Mouse (Mus musculus) left cerebral cortex, adult 6 months (tissue): ENCODE data around the gene Zfp612. TPM values are rescaled to one million over a fixed set of nuclear protein-coding genes. Genes with fewer than 3 reads are reported as not detected.

Source experiments
- long read RNA-seq, 2 experiments: library from polyadenylated mRNA; unstranded; transcript quantifications; one replicate each; pipeline ENCODE4 v2.0.0; 2019 to 2020
- polyA plus RNA-seq: library from polyadenylated mRNA; unstranded; fragments of <200 nt; fragmentation: Nextera tagmentation; gene quantifications from 2 replicates; pipeline ENCODE4 v1.2.3, GENCODE M21; 2021

The Zfp612 gene
- polyA plus RNA-seq = 15.1 and 19.9 TPM in 2 replicates
- long read RNA-seq, experiment 1, full-length matches to known transcripts = 107 of 158 reads
- long read RNA-seq, experiment 1, partial matches to known transcripts = 7 of 158 reads
- long read RNA-seq, experiment 1, other reads (novel, unspliced or antisense) = 44 of 158 reads
- long read RNA-seq, experiment 2, full-length matches to known transcripts = 41 of 71 reads
- long read RNA-seq, experiment 2, partial matches to known transcripts = 9 of 71 reads
- long read RNA-seq, experiment 2, other reads (novel, unspliced or antisense) = 21 of 71 reads

DNA sequence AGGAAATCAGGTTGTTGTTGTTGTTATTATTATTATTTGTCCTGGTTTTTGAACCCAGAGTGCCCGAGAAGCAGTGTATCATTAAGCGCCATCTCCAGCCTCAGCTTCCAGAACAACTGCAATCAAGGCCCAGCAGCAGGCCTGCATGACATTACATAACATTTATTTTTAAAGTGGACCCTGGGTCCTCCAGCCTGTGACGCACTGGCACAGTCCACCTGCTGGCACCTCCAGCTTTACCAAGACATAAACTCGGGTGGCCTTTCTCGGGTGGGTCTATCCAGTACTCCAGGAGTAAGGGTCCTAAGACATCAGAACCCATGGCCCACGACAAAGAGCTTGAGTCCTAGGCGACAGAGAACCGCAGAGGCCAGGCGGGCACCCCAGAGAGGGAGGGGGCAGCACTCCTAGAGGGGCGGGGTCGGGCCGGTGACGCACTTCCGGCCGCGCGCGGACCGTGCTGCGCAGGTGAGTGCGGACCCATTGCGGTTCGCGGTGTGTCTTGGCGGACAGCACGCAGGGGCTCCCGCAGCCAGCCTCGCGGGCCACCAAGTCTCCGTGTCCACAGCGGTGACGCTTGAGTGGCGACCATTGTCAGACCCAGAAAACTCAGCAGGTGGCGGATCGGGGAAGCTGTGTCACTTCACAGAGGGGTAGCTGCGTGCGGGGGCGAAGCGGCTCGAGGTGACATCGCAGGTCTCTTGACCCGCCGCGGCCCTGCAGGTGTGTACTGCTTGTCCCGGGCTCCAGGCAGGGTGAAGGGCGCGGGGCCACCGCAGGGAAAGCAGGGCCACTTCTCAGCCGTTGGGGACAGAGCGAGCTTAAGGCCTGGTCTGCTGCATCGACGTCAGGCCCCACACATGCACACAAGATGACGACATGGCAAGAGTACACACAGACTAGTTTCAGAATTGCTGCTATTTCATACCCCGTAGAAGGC, at the start of gene Zfp612:
Zfp612 (plus strand) TSS at position 465 of the 940 bp plus-strand sequence.

DNA sequence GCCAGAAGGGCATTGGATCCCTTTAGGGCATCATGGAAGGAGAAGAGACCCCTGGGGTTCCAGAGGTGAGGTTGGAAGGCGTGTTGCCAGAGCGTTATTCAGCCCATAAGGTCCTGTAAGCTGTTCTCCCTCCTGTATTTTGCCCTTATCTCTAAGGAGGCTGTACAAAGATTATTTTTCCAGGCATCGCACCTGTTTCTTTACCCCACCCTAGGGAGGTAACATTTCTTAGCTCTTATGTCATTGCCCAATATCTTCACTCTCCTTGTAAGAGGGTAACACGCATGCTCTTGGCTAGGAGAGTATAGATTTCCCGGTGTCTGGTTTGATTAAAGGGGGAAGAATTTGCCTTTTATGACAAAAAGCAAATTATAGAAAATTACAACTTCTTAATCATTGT, 39.9 kb upstream of the Zfp612 start, which contains the start of gene Chst4:
Chst4 (minus strand) TSS at position 82 of the 400 bp plus-strand sequence.

DNA sequence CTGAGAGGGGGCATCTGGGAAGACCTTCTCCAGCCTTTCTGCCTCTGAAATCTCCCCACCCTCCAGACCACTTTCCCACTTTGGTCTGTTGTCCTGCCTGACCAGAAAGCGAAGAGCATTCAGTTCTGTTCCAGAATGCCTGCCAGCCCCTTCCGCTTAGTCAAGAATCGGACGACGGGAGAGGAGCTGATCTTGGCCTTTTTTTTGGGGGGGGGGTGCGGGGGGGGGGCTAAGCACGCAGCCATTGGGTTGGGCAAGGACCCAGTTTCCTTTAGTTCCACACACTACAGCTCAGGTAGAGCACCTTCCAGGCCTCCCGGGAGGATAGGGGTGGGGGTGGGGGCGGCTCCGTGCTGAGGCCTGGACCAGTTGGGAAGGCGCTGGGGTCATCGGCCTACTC, 21.4 kb downstream of the Zfp612 start, which contains the start of gene Gm21964:
Gm21964 (plus strand) TSS at position 301 of the 400 bp plus-strand sequence.

DNA sequence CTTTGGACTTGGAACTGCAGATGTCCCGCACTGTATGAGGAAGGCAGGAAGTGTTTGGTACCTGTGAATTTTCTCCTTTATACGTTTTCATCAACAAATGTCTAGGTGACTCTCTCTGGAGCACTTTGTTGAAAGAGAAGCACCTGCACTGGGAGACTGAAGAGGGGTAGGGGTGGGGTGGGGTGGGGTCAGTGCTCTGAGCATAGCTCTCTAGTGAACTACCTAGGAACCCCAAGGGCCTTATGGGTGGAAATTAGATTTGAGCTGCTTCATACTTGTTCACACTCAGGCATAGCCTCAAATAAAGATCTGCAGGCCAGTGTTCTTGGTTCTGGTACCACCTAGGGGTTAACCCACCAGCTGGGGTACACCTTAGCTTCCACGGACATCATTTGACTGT, 23.1 kb downstream of the Zfp612 start, which contains the start of gene Gm17720:
Gm17720 (minus strand) TSS at position 101 of the 400 bp plus-strand sequence.

Other genes with a start within 250 kb of the Zfp612 start
- 5.7 and 7.5 TPM in 2 replicates for gene Phlpp2, start 211.2 kb upstream of the Zfp612 start, polyA plus RNA-seq
- gene Marveld3, start 117.5 kb upstream of the Zfp612 start, polyA plus RNA-seq = 0.19 and 0.47 TPM in 2 replicates
- 0.06 TPM in 1 of 2 replicates, not detected in the other for gene Tat, start 89.3 kb upstream of the Zfp612 start, polyA plus RNA-seq
- 0.17 TPM in 1 of 2 replicates, not detected in the other for gene Chst4, start 40.0 kb upstream of the Zfp612 start, polyA plus RNA-seq
- not detected in 2 replicates for gene Gm21964, start 21.5 kb downstream of the Zfp612 start, polyA plus RNA-seq
- not detected in 2 replicates for gene Gm17720, start 23.0 kb downstream of the Zfp612 start, polyA plus RNA-seq
- gene Calb2, start 88.5 kb downstream of the Zfp612 start, polyA plus RNA-seq = 5.7 and 16.3 TPM in 2 replicates
- 0.91 and 2.3 TPM in 2 replicates for gene Cmtr2, start 135.9 kb downstream of the Zfp612 start, polyA plus RNA-seq
- gene Hydin, start 187.2 kb downstream of the Zfp612 start, polyA plus RNA-seq = 0.10 and 0.11 TPM in 2 replicates